Mouse (Mus musculus) mesoderm, embryonic 11.5 days (tissue): ENCODE data around the gene Gaa.
A peak's percentile ranks its signal among the peaks of the same experiment; 100 is the strongest.
"Not testable (repeated sequence)": the region's sequence is repeated elsewhere in the genome, so short reads cannot be mapped to it uniquely, and the experiment has no call there.

Source experiments
- DNase-seq: peaks from one replicate; pipeline ENCODE4 v3.0.0-alpha.2; 2012; ENCODE audit warnings: low read depth, low spot score

The Gaa gene

DNA sequence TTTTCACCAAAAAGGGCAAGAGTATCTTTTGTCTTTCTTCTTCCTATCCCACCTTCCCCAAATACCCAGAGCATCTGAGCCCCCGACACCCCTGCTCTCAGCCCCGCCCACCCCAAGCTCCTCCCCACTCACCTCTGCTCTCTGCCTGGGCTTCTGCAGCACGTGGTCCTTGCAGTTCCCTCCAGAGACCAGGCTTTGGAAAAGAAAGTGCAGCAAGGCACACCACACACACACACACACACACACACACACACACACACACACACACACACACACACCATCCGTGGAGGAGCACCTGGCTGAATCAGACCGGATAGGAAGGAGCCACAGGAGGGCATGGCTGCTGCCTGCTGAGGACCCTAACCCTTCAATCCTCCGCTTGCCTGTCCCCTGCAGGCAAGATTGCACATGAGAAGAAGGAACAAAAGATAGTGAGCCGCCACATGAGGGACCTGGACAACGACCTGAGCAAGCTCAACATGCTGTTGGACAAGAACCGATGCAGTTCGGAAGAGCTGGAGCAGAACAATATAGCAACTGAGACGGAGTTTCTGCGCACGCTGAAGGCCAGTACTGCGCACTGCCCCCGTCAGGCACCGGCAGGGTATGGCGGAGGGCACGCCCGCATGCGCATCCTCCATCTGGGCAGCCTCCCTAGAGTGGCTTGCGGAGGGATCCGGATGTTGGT is 14.7 kb upstream of the Gaa start:
- peak; percentile 68 for DNase-seq

- DNase-seq = not testable (repeated sequence)
Measured at GRCm38 (mm10) chr11:119256557-119256956, 11.1 kb upstream of the Gaa start.

DNA sequence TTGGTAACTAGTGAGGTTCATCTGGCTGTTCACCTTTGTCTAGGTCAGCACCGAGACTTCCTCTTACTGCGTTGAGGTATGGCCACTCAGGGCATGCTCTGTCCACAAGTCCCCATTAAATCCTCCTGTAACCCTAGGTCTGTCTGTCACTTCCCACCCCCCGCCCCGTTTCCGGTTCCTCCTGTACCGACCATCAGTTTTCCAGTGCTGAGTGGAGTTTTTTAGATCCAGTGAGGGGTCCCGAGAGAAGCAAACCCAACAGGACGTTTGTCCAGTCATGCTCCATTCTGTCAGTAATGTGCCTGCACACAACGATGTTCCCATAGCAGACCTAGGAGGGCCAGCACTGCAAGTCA is 9.5 kb upstream of the Gaa start:
- no peak for DNase-seq

GRCm38 (mm10) chr11:119258572-119259322 is 8.9 kb upstream of the Gaa start:
- DNase-seq = peak; percentile 58

DNA sequence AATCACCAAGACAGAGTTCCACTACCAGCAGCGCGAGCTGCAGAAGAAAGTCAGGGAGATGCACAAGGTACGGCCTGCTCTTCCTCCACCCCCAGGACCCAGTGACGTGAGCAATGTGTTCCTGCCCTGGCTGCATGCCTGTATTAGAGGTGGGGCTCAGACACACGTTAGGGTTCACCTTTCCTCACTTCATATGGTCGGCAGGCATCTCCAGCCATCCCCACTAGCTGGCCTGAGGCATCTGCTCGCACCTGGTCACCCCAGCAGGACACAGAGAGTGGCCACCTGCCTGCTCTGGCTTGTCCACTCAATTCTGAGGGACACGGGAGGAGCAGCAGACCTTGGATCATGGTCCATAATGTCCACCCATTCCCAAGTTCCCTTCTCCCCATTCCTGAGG is 7.7 kb upstream of the Gaa start:
- no peak for DNase-seq

DNA sequence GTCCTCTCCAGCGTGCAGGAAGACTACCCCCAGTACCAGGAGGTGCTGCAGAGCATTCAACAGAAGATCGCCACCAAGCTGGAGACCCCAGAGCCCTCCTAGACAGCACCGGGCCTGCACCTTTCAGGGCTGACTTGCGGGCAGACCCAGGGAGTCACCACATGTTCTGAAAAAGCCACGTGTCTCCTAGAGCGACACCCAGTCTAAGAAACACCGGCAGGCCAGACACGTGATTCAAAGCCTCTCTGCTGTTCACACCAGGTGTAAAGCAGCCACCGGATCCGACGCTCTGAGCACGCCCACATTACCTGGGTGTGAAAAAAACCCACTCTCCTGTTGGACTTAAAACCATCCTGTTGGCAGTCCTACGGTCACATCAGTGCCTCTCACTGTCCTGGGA is 3.3 kb upstream of the Gaa start:
- DNase-seq = no peak

- DNase-seq = no peak
Measured at GRCm38 (mm10) chr11:119265811-119266210, 1.9 kb upstream of the Gaa start.

GRCm38 (mm10) chr11:119267241-119267674 is 429 bp upstream of the Gaa start:
- DNase-seq = no peak

GRCm38 (mm10) chr11:119268557-119269195 is 989 bp downstream of the Gaa start:
- no peak for DNase-seq

GRCm38 (mm10) chr11:119272492-119272891 is 4.8 kb downstream of the Gaa start:
- not testable (repeated sequence) for DNase-seq

- DNase-seq = no peak
Measured at GRCm38 (mm10) chr11:119273186-119273930, 5.7 kb downstream of the Gaa start.

DNA sequence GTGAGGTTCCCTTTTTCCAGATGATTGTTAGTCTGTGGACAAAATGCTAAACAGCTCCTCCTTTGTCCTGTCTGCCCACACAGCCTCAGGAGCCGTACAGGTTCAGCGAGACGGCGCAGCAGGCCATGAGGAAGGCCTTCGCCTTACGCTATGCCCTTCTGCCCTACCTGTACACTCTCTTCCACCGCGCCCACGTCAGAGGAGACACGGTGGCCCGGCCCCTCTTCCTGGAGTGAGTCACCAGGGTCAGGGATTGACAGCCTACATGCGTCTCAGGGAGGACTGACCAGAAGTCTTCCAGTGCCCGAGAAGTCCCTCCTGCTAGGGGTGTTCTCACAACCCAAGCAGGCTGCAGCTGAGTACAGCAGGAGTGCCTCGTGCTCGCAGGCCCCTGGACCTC is 13.3 kb downstream of the Gaa start:
- DNase-seq = no peak

DNA sequence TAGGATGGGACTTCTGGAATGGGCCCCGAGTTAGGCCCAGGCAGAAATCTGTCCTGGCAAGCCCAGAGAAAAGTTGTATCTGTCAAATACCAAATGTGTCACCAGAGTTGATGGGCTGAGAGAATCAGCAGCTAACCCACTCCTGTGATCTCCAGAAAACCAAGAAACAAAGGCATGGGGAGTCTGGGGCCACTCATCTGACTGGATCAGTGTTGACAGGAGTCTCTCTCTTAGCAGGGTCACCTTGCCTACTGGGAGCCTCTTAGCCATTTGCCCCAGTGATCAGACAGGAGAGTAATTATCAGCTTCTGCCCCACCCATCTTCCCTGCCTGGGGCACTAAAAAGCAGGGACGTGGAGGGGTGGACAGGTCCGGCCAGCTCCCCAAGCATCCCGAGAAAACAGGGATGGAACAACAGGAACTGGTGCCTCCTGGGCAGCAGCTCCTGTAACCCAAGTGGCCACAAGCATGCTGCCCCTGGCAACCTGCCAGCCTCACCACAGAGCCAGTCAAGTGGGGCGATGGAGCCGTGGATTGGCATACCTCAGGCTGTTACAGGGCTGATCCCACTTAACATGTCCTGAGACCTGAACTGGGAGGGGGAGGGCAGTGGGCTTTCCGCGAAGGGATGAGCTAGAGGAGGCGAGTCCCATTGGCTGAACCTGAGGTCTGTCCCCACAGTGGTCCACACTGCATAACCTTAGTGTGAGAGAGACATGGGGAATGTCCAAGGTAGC is 18.3 kb downstream of the Gaa start:
- DNase-seq = no peak

- no peak for DNase-seq
Measured at GRCm38 (mm10) chr11:119287207-119287992, 19.7 kb downstream of the Gaa start.

- not testable (repeated sequence) for DNase-seq
Measured at GRCm38 (mm10) chr11:119292861-119293260, 25.2 kb downstream of the Gaa start.

DNA sequence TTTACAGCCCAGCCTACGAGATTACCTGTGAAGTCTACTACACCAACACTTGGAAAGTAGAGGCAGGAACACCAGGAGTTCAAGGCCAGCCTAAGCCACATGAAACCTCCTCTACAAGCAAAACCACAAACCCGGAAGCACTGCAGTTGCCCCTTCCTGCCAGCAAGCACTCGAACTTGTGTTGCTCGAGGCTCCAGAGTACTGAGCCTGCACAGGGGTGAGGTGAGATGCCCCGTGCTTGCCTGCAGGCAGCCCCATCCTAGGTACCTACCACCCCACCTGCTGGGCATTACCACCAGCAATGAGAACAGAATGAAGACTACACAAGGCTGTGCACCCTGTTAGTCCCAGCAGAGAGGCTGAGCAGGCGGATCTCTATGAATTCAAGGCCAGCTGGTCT is 30.3 kb downstream of the Gaa start:
- DNase-seq = no peak

- no peak for DNase-seq
Measured at GRCm38 (mm10) chr11:119298917-119299316, 31.2 kb downstream of the Gaa start.

- peak; percentile 99 for DNase-seq
Measured at GRCm38 (mm10) chr11:119299391-119300245, 31.9 kb downstream of the Gaa start, which contains the start of gene Eif4a3. TSS of gene Eif4a3 (minus strand) at chr11:119300089.

- DNase-seq = no peak
Measured at GRCm38 (mm10) chr11:119300246-119300935, 32.7 kb downstream of the Gaa start.
